Mouse (Mus musculus) brain, embryonic 18.5 days (tissue): ENCODE results near the gene Nhsl1.

ENCODE experiments used
- DNase-seq: peaks from one replicate; pipeline ENCODE4 v3.0.0-alpha.2; 2012; ENCODE audit warnings: low read depth, low spot score

Nhsl1 gene

GRCm38 (mm10) chr10:18400089-18400644, 81.4 kb downstream of the Nhsl1 start:
- DNase-seq, result no peak

GRCm38 (mm10) chr10:18400998-18401397, 82.2 kb downstream of the Nhsl1 start:
- DNase-seq, result no peak

DNA sequence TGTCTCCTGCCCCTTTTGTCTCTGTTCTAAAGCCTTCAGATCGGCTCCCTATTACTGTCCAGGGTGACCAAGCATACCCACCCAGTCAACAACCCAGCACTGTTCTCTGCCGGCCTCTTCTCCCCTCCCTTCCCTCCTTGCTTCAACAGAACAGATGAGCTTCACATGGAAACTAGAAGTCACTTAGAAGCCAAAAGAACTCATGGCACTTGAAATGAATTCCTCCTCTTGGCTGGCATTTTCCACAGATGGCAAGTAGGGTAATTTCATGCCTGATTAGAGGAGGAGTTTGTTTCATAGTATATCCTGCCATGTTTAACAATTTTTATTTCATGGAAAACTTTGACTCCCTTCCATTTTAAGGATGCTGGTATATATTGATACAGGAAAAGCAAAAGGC, 85.2 kb downstream of the Nhsl1 start:
- DNase-seq, result no peak

- DNase-seq, result no peak
Observed at GRCm38 (mm10) chr10:18404679-18405078, 85.9 kb downstream of the Nhsl1 start.

DNA sequence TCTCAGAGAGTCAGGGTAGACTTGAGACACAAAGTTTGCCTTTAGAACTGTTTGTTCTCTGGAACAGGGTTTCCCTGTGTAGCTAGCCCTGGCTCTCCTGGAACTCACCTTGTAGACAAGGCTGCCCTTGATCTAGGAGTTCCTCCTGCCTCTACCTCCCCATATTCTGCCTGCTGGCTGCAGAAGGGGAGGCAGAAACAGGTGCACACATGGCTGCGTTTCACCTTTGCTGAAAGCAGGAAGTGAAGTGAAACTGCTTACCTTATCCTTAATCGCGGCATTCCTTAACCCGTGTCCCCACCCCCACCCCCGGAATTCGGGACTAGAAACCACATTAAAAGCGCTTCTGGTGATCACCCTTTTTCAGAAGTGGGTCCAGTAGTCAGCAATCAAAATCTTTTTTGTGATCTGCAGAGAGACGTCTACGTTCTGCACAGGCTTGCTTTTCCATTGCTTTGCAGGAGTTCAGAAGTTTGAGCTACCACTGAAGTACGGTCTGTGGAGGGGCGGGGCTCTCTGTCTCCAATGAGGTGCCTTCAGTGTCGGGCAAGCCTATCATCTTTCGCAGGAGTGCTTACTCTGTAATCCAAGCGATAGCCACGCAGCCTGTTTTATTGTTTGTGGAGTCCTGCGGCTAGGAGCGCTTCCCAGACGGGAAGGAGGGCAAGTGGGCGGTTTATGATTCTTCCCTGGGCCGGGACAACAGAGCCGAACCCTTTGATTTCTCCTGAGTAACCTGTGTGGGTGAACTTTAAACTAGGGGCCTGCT, 88.5 kb downstream of the Nhsl1 start:
- DNase-seq, result peak; percentile 70

DNA sequence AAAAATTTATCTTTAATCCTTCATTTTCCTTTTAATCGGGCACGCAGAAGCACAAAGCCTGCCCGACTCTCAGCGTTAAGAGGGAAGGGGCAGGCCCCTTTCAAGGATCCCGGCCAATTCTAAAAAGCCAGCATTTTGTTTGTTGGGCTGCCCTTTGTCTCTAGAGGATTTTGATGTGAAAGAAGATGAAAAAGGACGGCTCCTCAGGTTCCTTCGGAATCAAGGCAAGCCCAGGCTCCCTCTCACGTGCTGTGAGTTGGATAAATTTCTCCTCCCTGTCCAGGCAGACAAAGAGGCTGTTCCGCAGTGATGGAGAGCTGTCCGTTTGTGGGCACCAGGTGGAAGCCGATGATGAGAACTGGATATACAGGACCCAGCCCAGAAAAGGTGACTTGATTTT, 89.3 kb downstream of the Nhsl1 start:
- no peak for DNase-seq

DNA sequence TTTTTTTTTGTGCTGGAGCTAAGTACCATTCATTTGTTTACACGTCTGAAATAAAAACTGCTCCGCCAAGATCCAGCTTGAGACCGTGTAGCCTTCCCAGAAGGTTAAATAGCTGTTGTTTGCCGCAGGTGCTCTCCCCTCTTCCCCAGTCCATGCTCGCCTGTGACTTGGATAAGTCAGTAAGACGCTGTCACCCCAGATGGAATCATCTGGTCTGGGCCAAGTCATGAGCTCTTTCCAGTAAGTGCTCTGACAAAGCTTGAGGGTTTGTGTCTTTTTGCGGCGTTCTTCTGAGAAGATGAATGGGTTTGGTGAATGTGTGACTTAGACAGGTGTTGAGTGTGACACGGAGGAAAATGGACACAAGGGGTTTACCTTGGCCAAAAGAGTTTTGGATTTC, 89.8 kb downstream of the Nhsl1 start:
- DNase-seq, result no peak

DNA sequence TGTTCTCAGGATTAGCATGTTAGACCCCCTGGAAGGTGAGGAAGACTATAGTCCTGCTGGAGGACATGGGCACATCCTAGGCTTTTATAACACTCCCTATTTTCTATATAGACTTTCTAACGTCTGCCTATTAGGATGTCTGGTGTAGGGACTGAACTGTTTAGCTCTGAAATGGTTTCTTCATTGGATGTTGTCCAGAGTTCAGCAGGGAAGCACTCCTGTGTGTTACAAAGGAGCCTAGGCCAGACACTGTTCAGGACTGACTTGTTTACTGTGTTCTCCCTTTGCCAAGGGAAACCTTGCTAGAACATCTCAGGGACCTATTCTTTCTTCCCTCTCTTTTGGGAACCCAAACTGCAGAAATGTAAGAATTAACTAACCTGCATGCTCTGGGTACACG, 90.3 kb downstream of the Nhsl1 start:
- no peak for DNase-seq

DNA sequence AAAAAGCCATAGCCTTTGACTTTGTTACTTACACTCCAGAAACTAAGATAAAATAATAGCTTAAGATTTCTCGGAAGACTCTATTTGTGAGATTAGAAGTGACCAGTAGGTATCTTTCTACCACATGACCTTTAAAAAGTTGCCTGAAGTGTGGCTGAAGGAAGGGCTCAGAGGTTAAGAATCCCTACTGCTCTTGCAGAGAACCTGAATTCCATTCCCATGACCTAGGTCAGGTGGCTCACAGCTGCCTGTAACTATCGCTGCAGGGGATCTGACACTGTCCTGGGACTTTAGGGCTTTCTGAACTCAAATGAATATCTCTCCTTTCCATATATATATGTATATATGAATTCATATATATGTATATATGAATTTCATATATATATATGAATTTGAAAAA, 92.5 kb downstream of the Nhsl1 start:
- DNase-seq, result no peak

GRCm38 (mm10) chr10:18415946-18416345, 97.2 kb downstream of the Nhsl1 start:
- DNase-seq, result no peak

DNA sequence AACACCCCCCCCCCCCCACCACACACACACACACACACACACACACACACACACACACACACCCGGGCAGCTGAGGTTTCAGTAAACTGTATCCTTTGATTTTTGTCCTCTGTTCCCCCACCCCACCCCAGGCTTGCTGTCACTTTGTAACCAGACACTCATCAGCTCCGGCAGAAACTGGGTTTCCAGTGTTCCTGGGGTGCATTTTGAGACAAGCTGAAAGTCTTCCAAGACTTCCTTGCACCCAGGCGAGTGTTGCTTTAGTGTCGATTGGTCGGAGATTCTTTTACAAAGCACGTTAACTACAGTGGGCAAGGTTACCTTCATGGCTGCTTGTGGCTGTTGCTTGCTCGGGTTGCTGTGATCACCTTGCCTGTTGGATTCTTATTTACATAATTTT, 99.4 kb downstream of the Nhsl1 start:
- DNase-seq, result no peak

DNA sequence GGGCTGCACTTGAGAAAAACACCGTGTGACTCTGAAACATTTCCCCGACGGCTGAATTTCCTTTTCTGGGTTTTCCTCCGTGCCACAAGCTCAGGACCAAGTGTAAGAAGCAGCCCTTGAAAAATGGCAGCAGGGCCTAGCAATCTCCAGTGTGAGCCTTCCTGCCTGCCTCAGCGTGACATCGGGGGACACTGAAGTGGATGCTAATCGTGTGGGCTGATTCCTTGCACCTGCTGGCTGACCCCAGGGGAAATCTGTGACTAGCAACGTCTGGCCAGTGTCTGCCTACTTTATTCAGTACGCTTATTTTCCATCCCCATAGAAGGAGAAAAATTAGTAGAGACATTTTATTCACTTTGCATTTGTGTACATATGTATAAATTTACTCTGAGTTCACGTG, 100.7 kb downstream of the Nhsl1 start:
- DNase-seq, result no peak

GRCm38 (mm10) chr10:18420259-18421000, 101.6 kb downstream of the Nhsl1 start:
- DNase-seq, result no peak

DNA sequence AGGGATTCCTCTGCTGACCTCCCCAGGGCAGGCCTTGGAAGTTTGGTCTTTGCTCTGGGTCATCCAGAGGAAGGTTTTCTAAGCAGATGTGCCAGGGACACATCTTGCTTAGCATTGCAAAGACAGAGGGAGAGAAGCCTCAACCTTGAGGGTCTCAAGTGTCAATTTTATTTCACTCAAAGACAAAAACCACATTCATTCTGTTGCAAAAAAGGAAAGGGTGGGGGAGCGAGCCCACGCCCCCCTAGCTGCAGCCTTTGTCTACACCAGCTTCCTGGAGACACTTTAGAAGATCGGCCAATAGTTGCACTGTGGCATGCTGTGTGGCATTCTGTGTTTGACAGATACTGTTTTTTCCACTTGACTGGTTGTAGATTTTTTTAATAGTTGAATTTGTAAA, 104.2 kb downstream of the Nhsl1 start:
- DNase-seq, result no peak

- DNase-seq, result no peak
Observed at GRCm38 (mm10) chr10:18423557-18423956, 104.8 kb downstream of the Nhsl1 start.

GRCm38 (mm10) chr10:18427866-18428265, 109.1 kb downstream of the Nhsl1 start:
- no peak for DNase-seq

DNA sequence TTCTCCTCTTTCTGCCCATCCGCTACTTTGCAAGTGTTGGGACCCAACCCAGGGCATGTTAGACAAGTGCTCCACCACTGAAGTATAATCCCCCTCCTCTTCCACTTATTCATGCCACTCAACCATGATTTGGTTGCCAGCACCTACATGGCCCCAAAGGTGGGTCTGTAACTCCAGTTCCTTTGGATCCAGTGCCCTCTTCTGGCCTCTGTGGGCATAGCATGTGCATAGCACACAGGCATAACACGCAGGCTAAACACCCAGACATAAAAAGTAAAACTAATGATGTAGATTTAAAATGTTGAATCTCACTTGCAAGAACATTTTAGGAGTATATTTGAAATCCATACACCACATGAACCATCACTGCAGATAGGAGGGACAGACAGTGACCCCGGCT, 110.7 kb downstream of the Nhsl1 start:
- DNase-seq, result no peak

- no peak for DNase-seq
Observed at GRCm38 (mm10) chr10:18430141-18430540, 111.4 kb downstream of the Nhsl1 start.

- DNase-seq, result no peak
Observed at GRCm38 (mm10) chr10:18430973-18431372, 112.2 kb downstream of the Nhsl1 start.

DNA sequence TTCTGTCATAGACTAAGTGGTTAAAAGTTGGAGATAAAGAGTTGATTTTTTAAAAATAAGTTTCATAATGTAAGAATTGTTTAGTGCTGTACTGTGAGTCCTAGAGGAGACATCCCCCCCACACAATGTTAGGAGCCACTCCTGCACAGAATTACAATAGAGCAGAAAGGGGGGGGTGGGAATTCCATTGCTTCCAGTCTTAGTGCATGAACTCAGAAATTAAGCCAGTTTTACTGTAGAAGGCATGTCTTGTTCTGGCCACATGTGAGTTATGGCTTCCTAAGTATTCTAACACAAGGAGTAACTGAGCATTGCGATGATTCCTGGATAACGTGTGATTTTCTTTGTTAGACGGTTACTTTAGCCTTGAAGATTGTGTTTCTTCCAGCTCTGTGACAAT, 112.8 kb downstream of the Nhsl1 start:
- no peak for DNase-seq

DNA sequence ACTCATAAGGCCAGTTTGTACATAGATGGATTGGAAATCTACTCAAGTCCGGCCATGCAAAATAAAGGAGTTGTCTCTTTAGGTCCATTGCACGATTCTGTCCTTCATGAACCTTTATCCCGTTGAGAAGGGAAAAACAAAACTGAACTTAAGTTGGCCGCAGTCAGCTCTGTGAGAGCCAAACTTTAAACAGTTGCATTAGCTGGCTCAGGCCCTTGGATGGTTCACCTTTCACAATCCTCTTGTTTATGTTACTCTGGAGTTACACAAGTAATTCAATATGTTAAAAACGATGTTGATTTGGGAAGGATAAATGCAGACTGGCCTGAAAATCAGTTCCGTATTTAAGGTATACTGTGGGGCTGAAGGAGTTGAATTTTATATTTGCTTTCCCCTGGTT, 116.7 kb downstream of the Nhsl1 start:
- DNase-seq, result no peak

DNA sequence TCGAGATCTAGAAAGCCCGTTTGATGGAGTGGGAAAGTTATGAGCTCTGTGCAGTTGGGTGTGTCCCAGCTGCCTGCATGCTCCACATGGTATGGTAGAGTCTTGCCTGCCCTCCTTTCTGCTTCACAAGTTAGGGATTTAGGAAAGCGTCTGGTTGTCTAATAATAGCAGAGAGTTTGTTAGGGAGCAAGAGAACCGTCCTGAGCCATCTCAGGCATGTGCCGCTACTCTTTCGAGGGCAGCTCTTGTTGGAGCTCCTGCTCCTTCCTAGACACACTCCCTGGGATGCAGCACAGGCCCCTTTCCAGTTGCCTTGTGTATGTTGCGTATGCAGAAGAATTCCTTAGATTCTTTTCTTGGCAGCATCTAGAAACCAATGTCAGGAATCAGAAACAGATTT, 117.2 kb downstream of the Nhsl1 start:
- no peak for DNase-seq

- no peak for DNase-seq
Observed at GRCm38 (mm10) chr10:18437584-18437983, 118.8 kb downstream of the Nhsl1 start.
